Mouse (Mus musculus) lung, embryonic 14.5 days (tissue): ENCODE measurements around the gene Rundc3a. TPM values are rescaled to one million over a fixed set of nuclear protein-coding genes. Genes with fewer than 3 reads are reported as not detected.

Experiments
- ATAC-seq: fragments of 200-750 bp; cut with Nextera tagmentation; 2 replicates; pipeline ENCODE4 v1.8.0; 2017; ENCODE audit warnings: mild to moderate bottlenecking, moderate TSS enrichment, moderate library complexity; ENCODE audit not compliant: insufficient read depth
- DNase-seq: peaks from one replicate; pipeline ENCODE4 v3.0.0-alpha.2; 2015
- H3K27ac ChIP-seq: fragments of 300-500 bp; sonication (generic); 2 replicates; pipeline ENCODE4 v1.5.1; 2014; ENCODE audit warnings: low read depth, mild to moderate bottlenecking, moderate library complexity
- H3K27me3 ChIP-seq: fragments of 300-500 bp; sonication (generic); 2 replicates; pipeline ENCODE4 v1.6.1; 2014; ENCODE audit warnings: low read length, control low read depth; ENCODE audit not compliant: insufficient read depth
- H3K36me3 ChIP-seq: fragments of 300-500 bp; sonication (generic); 2 replicates; pipeline ENCODE4 v1.6.1; 2014; ENCODE audit warnings: control low read depth; ENCODE audit not compliant: insufficient read depth
- H3K4me1 ChIP-seq: fragments of 300-500 bp; sonication (generic); 2 replicates; pipeline ENCODE4 v1.6.1; 2014; ENCODE audit warnings: antibody characterized with exemption, control low read depth; ENCODE audit not compliant: insufficient read depth
- H3K4me2 ChIP-seq: fragments of 300-500 bp; sonication (generic); 2 replicates; pipeline ENCODE4 v1.6.1; 2014; ENCODE audit warnings: mild to moderate bottlenecking
- H3K4me3 ChIP-seq: fragments of 300-500 bp; sonication (generic); 2 replicates; pipeline ENCODE4 v1.5.1; 2014; ENCODE audit warnings: low read depth, low read length
- H3K9ac ChIP-seq: fragments of 300-500 bp; sonication (generic); 2 replicates; pipeline ENCODE4 v1.6.1; 2014
- H3K9me3 ChIP-seq: fragments of 300-500 bp; sonication (generic); 2 replicates; pipeline ENCODE4 v1.6.1; 2016; ENCODE audit warnings: low read depth, low read length, control low read depth
- CTCF ChIP-seq: IDR thresholded peaks from 2 replicates; pipeline ENCODE4 v1.5.1; 2016; ENCODE audit warnings: antibody characterized with exemption, low read depth
- WGBS: fragments of 180-500 bp; shearing (Covaris S2); extraction: QIAGEN DNeasy Blood & Tissue Kit; methylation state at CpG from one replicate; pipeline ENCODE4 v1.1.7; 2014; 5-methylcytosine and 5-hydroxymethylcytosine counted together
- microRNA-seq: library from miRNA; unstranded; fragments of <30 nt; microRNA quantifications from one replicate; pipeline ENCODE4, GENCODE M21; 2016; ENCODE audit warnings: borderline number of aligned reads
- polyA plus RNA-seq: library from polyadenylated mRNA; unstranded; fragments of >200 nt; fragmentation: Nextera tagmentation; extraction: Ambion mirVana; gene quantifications from 2 replicates; pipeline ENCODE4 v1.2.1, GENCODE M21; 2014

Rundc3a gene
- polyA plus RNA-seq, 1 experiment from 2014 or later, result 1.1 TPM

DNA sequence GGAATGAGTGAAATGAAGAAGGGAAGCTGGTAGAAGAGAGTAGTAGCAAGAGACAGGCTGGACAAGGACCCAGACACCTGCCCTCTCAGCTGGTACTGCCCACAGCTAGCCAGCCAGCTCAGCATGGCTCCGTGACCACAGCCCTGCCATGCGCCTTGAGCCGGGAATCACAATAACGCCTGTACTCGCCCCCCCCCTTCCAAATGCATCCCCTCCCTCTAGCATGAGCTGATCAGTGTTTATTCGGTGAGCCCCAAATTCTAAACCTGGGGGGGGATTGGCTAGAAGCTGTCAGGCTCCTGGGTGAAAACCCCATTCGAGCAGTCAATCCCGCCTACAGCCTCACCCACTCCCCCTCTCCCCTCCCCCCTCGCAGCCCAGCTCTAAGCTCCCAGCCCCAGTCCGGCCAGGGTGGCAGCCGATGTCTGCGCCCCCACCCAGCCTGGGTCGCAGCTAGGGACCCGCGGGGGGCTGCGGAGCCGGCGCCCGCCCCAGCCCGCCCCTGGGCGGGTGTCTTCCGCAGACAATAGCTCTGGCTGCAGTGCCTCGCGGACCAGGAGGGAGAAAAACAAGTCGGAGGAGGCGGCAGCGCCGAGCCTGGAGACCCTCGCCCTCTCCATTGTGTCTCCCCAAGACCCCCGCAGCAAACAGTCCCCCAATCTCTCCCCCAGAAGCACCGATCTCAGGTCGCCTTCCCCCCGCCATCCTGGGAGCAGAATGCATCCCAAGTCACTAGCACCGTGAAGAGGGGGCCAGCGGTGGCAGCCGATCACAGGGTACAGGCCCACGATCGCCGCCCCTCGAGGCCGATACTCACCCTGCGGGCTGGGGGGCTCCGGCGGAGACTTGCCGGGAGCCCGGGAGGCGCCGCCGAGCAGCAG lies 53.6 kb downstream of the Rundc3a start:
- TF ChIP-seq CTCF, result no peak
- peak overlapping the region; percentile 96 for H3K9ac ChIP-seq
- peak overlapping the region; percentile 91 for H3K27ac ChIP-seq
- DNase-seq (peak; percentile 52), ATAC-seq (peak; percentile 48)
- H3K9me3 ChIP-seq, result no peaks in the 10 kb centered on the region
- peaks cover 5% of the 10 kb centered on the region; the same call in 1 of the 2 replicates for H3K27me3 ChIP-seq
- H3K36me3 ChIP-seq, result peaks cover 20% of the 10 kb centered on the region
- peak overlapping the region; percentile 69 for H3K4me2 ChIP-seq
- under 1% methylated on average over 45 of the region's 49 CpGs for WGBS
- peak overlapping the region; percentile 93 for H3K4me3 ChIP-seq
- peaks cover 26% of the 10 kb centered on the region for H3K4me1 ChIP-seq

DNA sequence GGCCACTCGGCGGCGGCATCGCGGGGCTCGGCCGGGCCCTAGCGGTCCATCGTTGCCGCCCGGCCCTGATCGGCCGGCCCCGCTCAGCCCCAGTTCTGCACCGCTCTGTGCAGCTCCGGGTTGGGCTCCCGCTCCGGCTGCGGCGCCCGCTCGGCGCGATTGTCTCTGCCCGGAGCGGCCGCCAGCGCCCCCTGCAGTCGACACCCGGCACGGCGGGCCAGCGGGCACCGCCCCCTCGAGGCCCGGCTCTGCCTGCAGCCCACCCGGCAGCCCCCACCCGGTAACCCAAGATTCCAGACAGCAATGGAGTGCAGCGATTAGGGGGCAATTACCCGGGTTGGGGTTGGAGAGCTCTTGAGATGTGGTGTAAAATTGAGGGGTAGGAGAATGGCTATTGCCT lies 54.3 kb downstream of the Rundc3a start, which contains the start of gene Fam171a2:
Fam171a2 (minus strand) TSS at position 186 of the 400 bp plus-strand sequence.
- peak within 1 kb of the TSS; percentile 91 for H3K27ac ChIP-seq
- DNase-seq (peak; percentile 92), ATAC-seq (peak; percentile 74)
- peaks cover 26% of the 10 kb centered on the region for H3K4me1 ChIP-seq
- H3K4me3 ChIP-seq, result peak within 1 kb of the TSS; percentile 93
- H3K36me3 ChIP-seq, result peaks cover 14% of the 10 kb centered on the region
- H3K4me2 ChIP-seq, result peak within 1 kb of the TSS; percentile 69
- peak within 1 kb of the TSS; percentile 96 for H3K9ac ChIP-seq
- peak; percentile 46 for TF ChIP-seq CTCF
- H3K9me3 ChIP-seq, result no peaks in the 10 kb centered on the region
- peaks cover 5% of the 10 kb centered on the region; the same call in 1 of the 2 replicates for H3K27me3 ChIP-seq
- WGBS, result under 1% methylated on average over 35 of the region's 40 CpGs

DNA sequence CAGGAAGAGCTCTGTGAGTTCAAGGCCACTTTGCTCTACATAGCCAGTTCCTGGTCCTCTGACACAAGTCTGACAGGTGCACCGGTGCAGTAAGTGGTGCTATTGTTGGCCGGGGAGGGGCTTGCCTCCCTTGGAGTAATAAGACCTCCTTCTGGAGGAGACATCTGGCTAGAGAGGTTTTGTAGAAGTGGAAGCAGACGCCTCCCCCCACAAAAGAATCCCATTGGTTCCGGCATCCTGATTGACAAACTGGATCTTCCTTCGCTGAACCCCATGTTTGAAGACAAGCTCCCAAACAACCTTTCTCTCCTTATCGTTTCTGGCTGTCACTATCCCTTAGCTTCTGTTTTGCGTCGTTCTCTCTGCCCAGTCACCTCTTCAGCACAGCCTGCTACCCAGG lies 55.1 kb downstream of the Rundc3a start:
- Histone ChIP-seq H3K36me3 (peaks cover 8% of the 10 kb centered on the region; the same call in 1 of the 2 replicates), H3K4me3 (no peak overlapping the region), H3K4me1 (peaks cover 29% of the 10 kb centered on the region), H3K9ac (no peak overlapping the region), H3K27me3 (peaks cover 5% of the 10 kb centered on the region; the same call in 1 of the 2 replicates), H3K27ac (no peak overlapping the region), H3K4me2 (peak overlapping the region; percentile 5; the same call in 1 of the 2 replicates), H3K9me3 (no peaks in the 10 kb centered on the region)
- no peak for ATAC-seq
- no peak for TF ChIP-seq CTCF
- WGBS, result 14% methylated on average over 8 of the region's 8 CpGs
- DNase-seq, result no peak

DNA sequence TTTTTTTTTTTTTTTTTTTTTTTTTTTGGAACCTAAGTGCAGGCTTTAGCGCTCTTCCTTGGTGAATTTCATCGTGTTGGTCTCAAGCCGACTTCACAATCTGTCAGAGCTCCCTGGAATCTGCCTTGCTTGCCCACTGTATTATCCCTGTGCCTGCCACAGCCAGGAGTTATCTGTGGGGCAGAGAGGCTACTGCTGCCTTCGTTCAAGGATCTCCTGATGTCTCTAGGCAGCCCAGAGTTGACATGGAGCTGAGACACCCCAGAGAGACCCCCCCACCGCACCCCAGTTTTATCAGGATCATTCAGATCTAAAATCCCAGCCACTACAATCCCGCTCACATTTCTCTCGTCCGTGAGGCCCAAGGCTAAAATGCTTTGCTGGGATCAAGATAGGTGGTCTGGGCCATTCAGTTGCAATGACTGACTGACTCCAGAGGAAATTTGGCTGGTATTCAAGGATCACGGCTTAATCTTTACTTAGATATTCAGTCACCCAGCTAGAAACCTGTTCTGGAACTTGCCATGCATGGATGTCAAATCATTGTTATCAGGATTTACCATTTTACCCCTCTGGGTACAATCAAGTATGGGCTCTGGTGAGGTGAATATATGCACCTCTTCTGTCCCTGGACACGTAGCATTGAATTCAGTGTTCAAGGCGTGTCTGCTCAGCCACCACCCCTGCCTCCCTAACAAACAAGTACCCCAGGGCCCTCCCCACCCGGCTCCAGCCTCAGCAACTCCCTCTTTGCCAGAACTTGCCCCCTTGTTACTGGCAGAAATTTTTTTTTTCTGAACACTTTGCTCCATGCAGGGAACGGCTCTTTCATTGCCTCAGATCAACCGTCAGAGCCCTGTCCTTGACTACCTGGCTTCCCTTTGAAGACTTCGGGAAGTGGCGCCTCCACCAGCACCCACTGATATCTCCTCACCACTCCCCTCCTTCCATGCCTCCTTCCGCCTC lies 56.1 kb downstream of the Rundc3a start:
- H3K4me3 ChIP-seq, result no peak overlapping the region
- H3K27me3 ChIP-seq, result peaks cover 5% of the 10 kb centered on the region; the same call in 1 of the 2 replicates
- peaks cover 28% of the 10 kb centered on the region for H3K4me1 ChIP-seq
- WGBS, result 36% methylated on average over 17 of the region's 17 CpGs
- H3K9ac ChIP-seq, result no peak overlapping the region
- no peak overlapping the region for H3K4me2 ChIP-seq
- DNase-seq (no peak), ATAC-seq (no peak)
- no peaks in the 10 kb centered on the region for H3K9me3 ChIP-seq
- H3K27ac ChIP-seq, result no peak overlapping the region
- no peaks in the 10 kb centered on the region for H3K36me3 ChIP-seq
- no peak for TF ChIP-seq CTCF

Small RNAs within 50 kb of the gene (microRNA-seq; reads per million reads assigned to microRNA genes)
- not detected for gene Mir6930

Other genes starting within 250 kb of the Rundc3a start
- not detected in 2 replicates for gene Nags, start 247.9 kb upstream of the Rundc3a start, polyA plus RNA-seq
- gene Tmem101, start 237.0 kb upstream of the Rundc3a start, polyA plus RNA-seq, result 26.3 and 26.8 TPM in 2 replicates
- 93.2 and 109 TPM in 2 replicates for gene Lsm12, start 208.1 kb upstream of the Rundc3a start, polyA plus RNA-seq
- 31.0 and 34.5 TPM in 2 replicates for gene G6pc3, start 203.8 kb upstream of the Rundc3a start, polyA plus RNA-seq
- gene Hdac5, start 163.2 kb upstream of the Rundc3a start, polyA plus RNA-seq, result 41.1 and 42.7 TPM in 2 replicates
- gene BC030867, start 144.5 kb upstream of the Rundc3a start, polyA plus RNA-seq, result 21.4 and 22.2 TPM in 2 replicates
- gene Asb16, start 124.7 kb upstream of the Rundc3a start, polyA plus RNA-seq, result 0.08 TPM in 1 of 2 replicates, not detected in the other
- gene Tmub2, start 108.5 kb upstream of the Rundc3a start, polyA plus RNA-seq, result 48.8 and 49.9 TPM in 2 replicates
- 17.4 TPM in 2 replicates for gene Atxn7l3, start 96.8 kb upstream of the Rundc3a start, polyA plus RNA-seq
- gene Ubtf, start 73.7 kb upstream of the Rundc3a start, polyA plus RNA-seq, result 86.0 and 93.8 TPM in 2 replicates
- gene Slc4a1, start 27.2 kb upstream of the Rundc3a start, polyA plus RNA-seq, result 6.0 and 6.9 TPM in 2 replicates
- 223 and 244 TPM in 2 replicates for gene Slc25a39, start 14.5 kb downstream of the Rundc3a start, polyA plus RNA-seq
- 113 and 116 TPM in 2 replicates for gene Grn, start 36.9 kb downstream of the Rundc3a start, polyA plus RNA-seq
- gene Fam171a2, start 54.3 kb downstream of the Rundc3a start, polyA plus RNA-seq, result 7.4 and 8.3 TPM in 2 replicates
- gene Itga2b, start 76.7 kb downstream of the Rundc3a start, polyA plus RNA-seq, result 10.1 and 10.7 TPM in 2 replicates
- gene Gpatch8, start 163.0 kb downstream of the Rundc3a start, polyA plus RNA-seq, result 47.0 and 49.4 TPM in 2 replicates
- 14.3 and 15.3 TPM in 2 replicates for gene Gm11627, start 186.1 kb downstream of the Rundc3a start, polyA plus RNA-seq
- 40.0 and 42.9 TPM in 2 replicates for gene Fzd2, start 211.0 kb downstream of the Rundc3a start, polyA plus RNA-seq